Mouse (Mus musculus) liver, embryonic 13.5 days (tissue): Measurements from ENCODE around the gene Nenf. TPM values are rescaled to one million over a fixed set of nuclear protein-coding genes. Genes with fewer than 3 reads are reported as not detected.

Experiments
- ATAC-seq: fragments of 200-750 bp; cut with Nextera tagmentation; 2 replicates; pipeline ENCODE4 v1.8.0; 2017; ENCODE audit warnings: low read depth, mild to moderate bottlenecking, moderate number of reproducible peaks, moderate library complexity
- DNase-seq: peaks from one replicate; pipeline ENCODE4 v3.0.0; 2022
- H3K27ac ChIP-seq: fragments of 300-500 bp; sonication (generic); 2 replicates; pipeline ENCODE4 v1.5.1; 2015; ENCODE audit warnings: moderate library complexity, mild to moderate bottlenecking, inconsistent platforms
- H3K27me3 ChIP-seq: fragments of 300-500 bp; sonication (generic); 2 replicates; pipeline ENCODE4 v1.6.1; 2015; ENCODE audit warnings: mild to moderate bottlenecking, inconsistent platforms
- H3K36me3 ChIP-seq: fragments of 300-500 bp; sonication (generic); 2 replicates; pipeline ENCODE4 v1.6.1; 2015; ENCODE audit warnings: mild to moderate bottlenecking, inconsistent platforms
- H3K4me1 ChIP-seq: fragments of 300-500 bp; sonication (generic); replicated peaks from 2 replicates; pipeline ENCODE4 v1.6.1; 2015; ENCODE audit warnings: inconsistent platforms
- H3K4me2 ChIP-seq: fragments of 300-500 bp; sonication (generic); 2 replicates; pipeline ENCODE4 v1.6.1; 2015; ENCODE audit warnings: inconsistent platforms, mild to moderate bottlenecking, moderate library complexity
- H3K4me3 ChIP-seq: fragments of 300-500 bp; sonication (generic); replicated peaks from 2 replicates; pipeline ENCODE4 v1.5.1; 2015; ENCODE audit warnings: mild to moderate bottlenecking, inconsistent platforms
- H3K9ac ChIP-seq: fragments of 300-500 bp; sonication (generic); 2 replicates; pipeline ENCODE4 v1.6.1; 2015; ENCODE audit warnings: mild to moderate bottlenecking, inconsistent platforms
- H3K9me3 ChIP-seq: fragments of 300-500 bp; sonication (generic); replicated peaks from 2 replicates; pipeline ENCODE4 v1.6.1; 2016; ENCODE audit warnings: inconsistent platforms
- WGBS: fragments of 180-500 bp; shearing (Covaris S2); methylation state at CpG from one replicate; pipeline ENCODE4 v1.1.7; 2015; ENCODE audit not compliant: insufficient replicate concordance; 5-methylcytosine and 5-hydroxymethylcytosine counted together
- polyA plus RNA-seq: library from polyadenylated mRNA; unstranded; fragments of >200 nt; fragmentation: Nextera tagmentation; extraction: Ambion mirVana; gene quantifications from 2 replicates; pipeline ENCODE4 v1.2.1, GENCODE M21; 2015

Gene Nenf
- 28.0 and 29.9 TPM in 2 replicates for polyA plus RNA-seq

DNA sequence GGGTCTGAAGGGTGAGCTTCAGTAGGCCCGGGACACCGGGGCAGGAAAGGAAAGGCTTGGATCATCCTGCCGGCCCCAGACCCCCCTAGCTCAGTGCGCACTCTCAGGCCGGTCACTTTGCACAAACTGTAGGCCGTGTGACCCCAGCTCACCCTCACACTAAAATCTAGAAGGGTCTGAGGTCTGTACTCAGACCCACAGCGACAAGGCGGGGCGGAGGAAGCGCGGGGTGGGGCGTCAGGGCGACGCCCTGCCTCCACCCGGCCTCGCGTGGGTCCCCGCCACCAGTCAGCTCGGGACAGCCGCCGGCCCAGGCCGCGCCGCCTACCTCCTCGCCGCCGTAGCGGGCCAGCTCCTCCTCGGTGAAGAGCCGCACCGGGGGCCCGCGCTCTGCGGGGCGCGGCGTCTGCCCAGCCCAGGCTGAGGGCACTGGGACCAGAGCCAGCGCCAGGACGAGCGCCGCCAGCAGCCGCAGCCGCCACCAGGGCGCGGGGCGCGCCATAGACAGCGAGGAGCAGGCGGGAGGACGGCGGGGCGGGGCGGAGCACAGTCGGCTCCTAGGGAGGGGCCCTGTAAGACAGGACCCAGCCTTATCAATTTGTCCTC, at the start of gene Nenf:
TSS of gene Nenf (minus strand) at position 604 of the 606 bp plus-strand sequence.
- Histone ChIP-seq H3K27me3 (no peaks in the 10 kb centered on the region), H3K4me1 (peaks cover 40% of the 10 kb centered on the region), H3K27ac (peak within 1 kb of the TSS; percentile 84), H3K9ac (peak within 1 kb of the TSS; percentile 88), H3K9me3 (no peaks in the 10 kb centered on the region), H3K4me3 (peak within 1 kb of the TSS; percentile 79), H3K36me3 (no peaks in the 10 kb centered on the region), H3K4me2 (peak within 1 kb of the TSS; percentile 88)
- ATAC-seq (peak; percentile 98), DNase-seq (peak; percentile 84)
- under 1% methylated on average over 49 of the region's 54 CpGs for WGBS

DNA sequence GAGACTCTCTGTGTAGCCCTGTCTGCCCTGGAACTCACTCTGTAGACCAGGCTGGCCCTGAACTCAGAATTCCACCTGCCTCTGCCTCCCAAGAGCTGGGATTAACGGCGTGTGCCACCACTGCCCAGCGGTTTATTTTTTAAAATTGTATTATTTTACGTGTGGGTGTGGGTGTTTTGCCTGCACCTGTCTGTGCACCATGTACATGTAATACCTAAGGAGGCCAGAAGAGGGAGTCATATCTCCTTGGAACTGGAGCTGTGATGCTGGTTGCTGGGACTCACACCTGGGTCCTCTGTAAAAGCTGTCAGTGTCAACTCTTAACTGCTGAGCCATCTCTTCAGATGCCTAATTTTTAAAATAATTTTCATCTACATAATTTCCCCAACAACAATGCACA, 46.5 kb upstream of the Nenf start:
- H3K27me3 ChIP-seq, result no peaks in the 10 kb centered on the region
- WGBS, result 69% methylated on average over 4 of the region's 4 CpGs
- H3K27ac ChIP-seq, result no peak overlapping the region
- H3K4me3 ChIP-seq, result no peak overlapping the region
- no peaks in the 10 kb centered on the region for H3K4me1 ChIP-seq
- no peaks in the 10 kb centered on the region for H3K9me3 ChIP-seq
- ATAC-seq (peak; percentile 51), DNase-seq (peak; percentile 35)
- no peak overlapping the region for H3K9ac ChIP-seq
- peaks cover 62% of the 10 kb centered on the region for H3K36me3 ChIP-seq
- H3K4me2 ChIP-seq, result no peak overlapping the region

DNA sequence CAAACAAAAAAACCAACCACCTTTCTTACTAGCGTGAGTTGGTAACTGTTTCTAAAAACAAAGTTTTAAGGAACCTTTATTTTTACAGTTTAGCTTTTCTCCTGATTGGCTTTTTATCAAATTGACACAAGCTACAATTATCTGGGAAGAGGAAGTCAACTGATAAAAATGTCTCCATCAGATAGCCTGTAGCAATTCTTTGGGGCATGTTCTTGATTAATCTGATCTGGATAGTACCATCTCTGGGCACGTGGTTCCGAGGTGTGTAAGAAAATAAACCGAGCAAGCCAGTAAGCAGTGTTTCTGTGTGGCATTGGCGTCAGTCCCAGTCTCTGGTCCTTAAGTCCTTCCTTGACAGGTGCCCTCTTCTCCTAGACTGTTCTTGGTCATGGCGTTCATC, 44.4 kb upstream of the Nenf start:
- Histone ChIP-seq H3K9ac (no peak overlapping the region), H3K27me3 (no peaks in the 10 kb centered on the region), H3K27ac (no peak overlapping the region), H3K4me3 (no peak overlapping the region), H3K4me2 (no peak overlapping the region), H3K9me3 (no peaks in the 10 kb centered on the region), H3K36me3 (peaks cover 71% of the 10 kb centered on the region), H3K4me1 (no peaks in the 10 kb centered on the region)
- WGBS, result 70% methylated on average over 6 of the region's 6 CpGs
- no peak for ATAC-seq
- no peak for DNase-seq

DNA sequence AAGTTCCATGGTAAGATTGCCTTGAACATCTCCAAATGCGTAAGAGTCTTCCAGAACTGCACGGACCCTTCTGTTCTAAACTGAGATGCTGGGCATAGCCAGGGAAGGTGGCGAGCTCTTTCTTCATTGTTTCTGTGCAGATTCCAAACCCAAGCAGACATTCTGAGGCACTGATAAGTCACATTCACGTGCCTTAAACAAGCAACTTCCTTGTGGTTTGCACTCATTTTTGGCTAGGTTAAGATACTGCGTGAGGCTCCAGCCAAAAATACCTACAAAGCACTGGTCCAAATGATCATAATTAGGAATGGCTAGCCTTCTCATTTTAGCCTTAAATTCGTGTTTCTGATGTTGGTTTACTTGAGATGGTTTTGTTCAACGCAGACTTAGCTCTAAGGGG, 41.5 kb upstream of the Nenf start:
- no peak overlapping the region for H3K4me2 ChIP-seq
- H3K9ac ChIP-seq, result no peak overlapping the region
- no peaks in the 10 kb centered on the region for H3K9me3 ChIP-seq
- DNase-seq, result no peak
- H3K27me3 ChIP-seq, result no peaks in the 10 kb centered on the region
- H3K4me1 ChIP-seq, result no peaks in the 10 kb centered on the region
- peaks cover 74% of the 10 kb centered on the region for H3K36me3 ChIP-seq
- 66% methylated on average over 7 of the region's 7 CpGs for WGBS
- no peak overlapping the region for H3K4me3 ChIP-seq
- H3K27ac ChIP-seq, result no peak overlapping the region
- no peak for ATAC-seq

DNA sequence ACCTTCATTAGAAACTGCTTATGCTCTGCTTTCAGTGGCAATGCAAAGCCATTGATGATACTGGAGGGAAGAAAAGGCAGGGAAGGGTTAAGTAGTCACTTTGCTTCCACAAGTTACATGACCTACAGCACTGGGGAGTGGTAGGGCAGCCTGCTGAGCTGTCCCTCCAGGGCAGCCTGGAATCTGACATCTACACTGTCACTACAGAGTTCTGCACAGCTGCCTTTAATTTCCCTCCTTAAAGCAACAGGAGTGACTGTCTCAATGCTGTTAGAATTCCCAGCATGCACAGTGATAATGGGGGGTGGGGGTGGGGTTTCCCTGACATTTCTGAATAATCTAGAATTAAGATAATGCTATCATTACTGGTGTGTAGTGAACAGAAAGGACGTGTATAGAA, 38.9 kb upstream of the Nenf start:
- WGBS, result 53% methylated on average over 1 of the region's 1 CpGs
- DNase-seq (no peak), ATAC-seq (no peak)
- no peaks in the 10 kb centered on the region for H3K27me3 ChIP-seq
- H3K4me1 ChIP-seq, result no peaks in the 10 kb centered on the region
- no peak overlapping the region for H3K4me2 ChIP-seq
- H3K9me3 ChIP-seq, result no peaks in the 10 kb centered on the region
- H3K4me3 ChIP-seq, result no peak overlapping the region
- H3K27ac ChIP-seq, result no peak overlapping the region
- no peak overlapping the region for H3K9ac ChIP-seq
- peaks cover 84% of the 10 kb centered on the region for H3K36me3 ChIP-seq

DNA sequence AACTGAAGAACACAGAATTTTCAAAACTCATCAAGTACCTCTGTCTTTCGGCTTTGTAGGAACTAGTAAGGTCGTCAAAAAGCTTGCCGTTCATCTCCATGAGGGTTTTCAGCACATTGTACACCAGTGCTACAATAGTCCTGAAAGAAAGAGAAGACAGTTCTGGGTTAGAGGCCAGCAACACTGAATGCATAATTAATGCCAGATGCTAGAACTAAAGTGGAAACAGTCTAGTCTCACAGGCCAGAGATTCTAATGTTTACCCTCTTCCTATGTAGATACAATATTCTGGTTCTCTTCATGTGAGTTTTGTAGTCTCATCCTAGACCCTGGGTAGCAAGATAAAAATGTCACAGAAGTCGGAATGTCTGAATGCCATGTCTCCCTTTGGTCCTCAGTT, 35.8 kb upstream of the Nenf start:
- peaks cover 88% of the 10 kb centered on the region for H3K36me3 ChIP-seq

DNA sequence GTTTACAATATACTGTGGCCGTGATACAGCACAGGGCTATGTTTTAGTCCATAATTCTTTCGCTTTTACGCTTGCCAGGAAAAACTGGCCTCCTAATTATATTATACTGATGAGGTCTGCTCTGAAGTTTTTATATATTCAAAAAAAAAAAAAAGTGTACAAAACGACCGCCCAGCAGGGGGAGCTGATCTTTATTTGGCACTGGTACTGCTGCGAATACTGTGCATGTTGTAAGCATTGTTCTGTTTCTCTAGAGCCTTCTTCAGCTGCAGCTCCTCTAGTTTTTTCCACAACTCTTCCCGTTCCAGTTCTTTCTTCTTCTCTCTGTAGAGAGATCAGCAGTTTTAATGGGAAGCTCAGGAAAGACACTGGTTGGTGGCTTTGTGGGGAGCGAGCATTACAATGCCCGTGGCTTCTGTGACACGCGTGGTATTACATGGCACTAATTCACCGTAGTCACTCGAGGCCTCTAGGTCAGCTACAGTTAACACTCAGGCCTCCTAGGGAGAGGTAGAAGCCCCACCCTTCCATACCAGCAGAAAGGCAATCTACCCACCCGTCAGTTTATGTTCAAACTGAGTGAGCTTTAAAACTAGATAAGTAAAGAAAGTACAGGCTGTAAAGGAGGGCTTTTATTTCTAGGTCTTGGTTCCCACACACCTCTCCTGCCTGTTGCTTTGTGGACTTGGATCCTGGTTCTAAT, 34.9 kb upstream of the Nenf start:
- H3K27me3 ChIP-seq, result no peaks in the 10 kb centered on the region
- no peak for DNase-seq
- no peaks in the 10 kb centered on the region for H3K9me3 ChIP-seq
- no peak overlapping the region; the same call in 1 of the 2 replicates for H3K27ac ChIP-seq
- H3K4me3 ChIP-seq, result no peak overlapping the region
- no peak for ATAC-seq
- H3K4me1 ChIP-seq, result peaks cover 14% of the 10 kb centered on the region; the same call in 1 of the 2 replicates
- no peak overlapping the region for H3K4me2 ChIP-seq
- H3K36me3 ChIP-seq, result peaks cover 86% of the 10 kb centered on the region
- H3K9ac ChIP-seq, result no peak overlapping the region
- 64% methylated on average over 14 of the region's 14 CpGs for WGBS

More for the DNA sequence above, 35.8 kb upstream of the Nenf start:
- Histone ChIP-seq H3K4me3 (no peak overlapping the region), H3K4me2 (no peak overlapping the region), H3K4me1 (peaks cover 10% of the 10 kb centered on the region; the same call in 1 of the 2 replicates), H3K27ac (no peak overlapping the region), H3K9me3 (no peaks in the 10 kb centered on the region), H3K27me3 (no peaks in the 10 kb centered on the region), H3K9ac (no peak overlapping the region)
- ATAC-seq (no peak), DNase-seq (no peak)
- 89% methylated on average over 4 of the region's 4 CpGs for WGBS

DNA sequence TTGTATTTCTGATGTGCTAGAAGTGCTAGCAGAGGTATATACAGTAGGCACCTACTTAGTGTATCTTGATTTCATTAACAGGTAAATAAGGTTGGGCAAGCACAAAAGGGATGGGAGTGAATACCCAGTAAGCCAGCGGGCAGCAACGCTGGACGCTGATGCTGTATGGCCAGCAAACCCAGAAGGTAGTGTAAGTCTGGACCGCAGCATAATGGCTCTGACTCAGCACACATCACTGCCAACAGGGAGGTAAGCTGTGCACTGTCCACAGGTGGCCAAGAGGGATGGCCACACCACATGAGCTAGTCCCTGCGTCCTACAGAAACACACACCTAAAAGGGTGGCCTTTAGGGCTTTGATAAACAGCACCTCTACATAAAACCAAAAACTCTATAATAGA, 32.4 kb upstream of the Nenf start:
- Histone ChIP-seq H3K4me1 (peaks cover 14% of the 10 kb centered on the region; the same call in 1 of the 2 replicates), H3K27ac (no peak overlapping the region), H3K9me3 (no peaks in the 10 kb centered on the region), H3K4me3 (no peak overlapping the region), H3K4me2 (no peak overlapping the region), H3K27me3 (no peaks in the 10 kb centered on the region), H3K36me3 (peaks cover 88% of the 10 kb centered on the region), H3K9ac (no peak overlapping the region)
- ATAC-seq (no peak), DNase-seq (no peak)
- WGBS, result 92% methylated on average over 5 of the region's 5 CpGs

DNA sequence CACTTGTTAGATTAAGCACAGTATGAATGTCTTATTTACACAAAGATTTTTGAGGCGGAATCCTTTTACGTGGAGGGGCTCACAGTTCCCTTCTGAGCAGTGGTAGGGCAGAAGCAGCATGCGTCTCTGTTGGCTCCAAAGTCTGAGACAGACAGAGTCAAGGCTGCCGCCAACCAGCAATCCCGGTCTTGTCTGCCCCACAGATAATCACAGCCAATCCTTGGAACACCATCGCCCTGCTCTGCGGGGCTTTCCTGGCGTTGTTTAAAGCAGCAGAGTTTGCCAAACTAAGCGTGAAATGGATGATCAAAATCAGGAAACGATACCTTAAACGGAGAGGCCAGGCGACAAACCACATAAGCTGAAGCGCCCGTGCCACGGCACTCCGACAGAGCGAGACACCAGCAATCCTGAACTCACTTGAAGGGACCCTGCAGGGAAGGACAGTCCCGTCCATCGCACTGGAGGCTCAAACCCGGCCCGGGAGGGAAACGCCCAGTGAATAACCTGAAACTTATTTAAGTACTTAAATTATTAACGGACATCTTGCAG, 31.6 kb upstream of the Nenf start:
- Histone ChIP-seq H3K27me3 (no peaks in the 10 kb centered on the region), H3K36me3 (peaks cover 89% of the 10 kb centered on the region), H3K9ac (no peak overlapping the region), H3K27ac (no peak overlapping the region), H3K4me2 (no peak overlapping the region), H3K9me3 (no peaks in the 10 kb centered on the region), H3K4me1 (peaks cover 14% of the 10 kb centered on the region; the same call in 1 of the 2 replicates), H3K4me3 (no peak overlapping the region)
- DNase-seq, result no peak
- ATAC-seq, result no peak
- 87% methylated on average over 23 of the region's 23 CpGs for WGBS

DNA sequence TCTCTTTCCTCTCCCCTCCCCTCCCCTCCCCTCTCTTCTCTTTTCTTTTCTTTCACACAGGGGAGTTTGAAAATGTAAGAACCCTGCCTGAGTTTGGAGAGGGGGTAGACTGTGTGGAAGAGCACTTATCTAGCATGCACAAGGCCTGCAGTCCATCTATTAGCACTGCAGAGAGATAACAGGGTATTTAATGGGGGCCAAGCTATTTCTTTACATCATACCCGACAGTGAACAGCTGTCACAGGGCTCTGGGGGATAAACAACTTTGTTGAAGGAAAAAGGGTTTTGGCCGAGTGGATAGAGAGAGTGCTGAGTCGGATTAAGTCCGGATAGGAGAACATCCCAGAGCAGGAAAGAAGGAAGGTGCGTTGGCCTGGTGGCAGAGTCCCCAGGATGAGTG, 31.0 kb upstream of the Nenf start:
- Histone ChIP-seq H3K4me2 (no peak overlapping the region), H3K4me1 (peaks cover 14% of the 10 kb centered on the region; the same call in 1 of the 2 replicates), H3K9me3 (no peaks in the 10 kb centered on the region), H3K9ac (no peak overlapping the region), H3K27me3 (no peaks in the 10 kb centered on the region), H3K36me3 (peaks cover 87% of the 10 kb centered on the region), H3K4me3 (no peak overlapping the region), H3K27ac (no peak overlapping the region)
- 51% methylated on average over 5 of the region's 5 CpGs for WGBS
- ATAC-seq (peak; percentile 70), DNase-seq (no peak)

DNA sequence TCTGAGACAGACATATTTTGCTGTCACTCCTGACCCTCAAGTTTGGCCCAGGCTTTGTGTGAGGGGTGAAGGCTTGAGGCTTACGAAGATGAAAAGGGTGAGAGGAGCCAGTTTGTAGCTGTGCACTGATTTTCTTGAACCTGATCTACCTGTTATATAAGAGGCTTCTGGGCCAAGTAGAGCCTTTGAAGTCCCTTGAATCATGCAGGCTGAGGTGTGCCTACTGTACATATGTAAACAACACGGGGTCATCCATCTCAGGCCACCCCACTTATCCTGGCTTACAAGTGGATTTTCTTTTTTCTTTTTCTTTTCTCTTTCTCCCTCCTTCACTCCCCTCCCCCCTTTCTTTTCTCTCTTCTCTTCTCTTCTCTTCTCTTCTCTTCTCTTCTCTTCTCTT, 30.6 kb upstream of the Nenf start:
- H3K4me2 ChIP-seq, result no peak overlapping the region
- H3K36me3 ChIP-seq, result peaks cover 87% of the 10 kb centered on the region
- no peak for ATAC-seq
- H3K27ac ChIP-seq, result no peak overlapping the region
- peaks cover 14% of the 10 kb centered on the region; the same call in 1 of the 2 replicates for H3K4me1 ChIP-seq
- no peaks in the 10 kb centered on the region for H3K27me3 ChIP-seq
- H3K4me3 ChIP-seq, result no peak overlapping the region
- no peak for DNase-seq
- no peaks in the 10 kb centered on the region for H3K9me3 ChIP-seq
- WGBS, result 78% methylated on average over 2 of the region's 2 CpGs
- H3K9ac ChIP-seq, result no peak overlapping the region
